Mouse (Mus musculus): ENCODE measurements around the gene Smco2.

The Smco2 gene

GRCm38 (mm10) chr6:146850050-146850449, at the start of gene Smco2:
Gene Smco2, plus strand, starts transcription at chr6:146850104.
- no peak for DNase-seq

GRCm38 (mm10) chr6:146809991-146810390, 39.9 kb upstream of the Smco2 start:
- DNase-seq = no peak

- no peak for DNase-seq
Measured at GRCm38 (mm10) chr6:146813007-146813406, 36.9 kb upstream of the Smco2 start.

GRCm38 (mm10) chr6:146820177-146820965, 29.5 kb upstream of the Smco2 start:
- DNase-seq = no peak

GRCm38 (mm10) chr6:146821958-146822357, 27.9 kb upstream of the Smco2 start:
- no peak for DNase-seq

- DNase-seq = peak; percentile 54 to 69
Measured at GRCm38 (mm10) chr6:146824727-146825486, 25.0 kb upstream of the Smco2 start.

- DNase-seq = no peak
Measured at GRCm38 (mm10) chr6:146825487-146825773, 24.5 kb upstream of the Smco2 start.

- no peak for DNase-seq
Measured at GRCm38 (mm10) chr6:146831320-146831719, 18.6 kb upstream of the Smco2 start.

- DNase-seq = peak; percentile 35 to 59
Measured at GRCm38 (mm10) chr6:146833485-146834314, 16.2 kb upstream of the Smco2 start.

- DNase-seq = no peak
Measured at GRCm38 (mm10) chr6:146834342-146834741, 15.6 kb upstream of the Smco2 start.

- no peak for DNase-seq
Measured at GRCm38 (mm10) chr6:146835784-146836183, 14.1 kb upstream of the Smco2 start.

GRCm38 (mm10) chr6:146837316-146837715, 12.6 kb upstream of the Smco2 start:
- DNase-seq = no peak

- no peak for DNase-seq
Measured at GRCm38 (mm10) chr6:146838366-146838765, 11.5 kb upstream of the Smco2 start.

GRCm38 (mm10) chr6:146838863-146839262, 11.0 kb upstream of the Smco2 start:
- DNase-seq = no peak

- DNase-seq = no peak
Measured at GRCm38 (mm10) chr6:146844867-146845266, 5.0 kb upstream of the Smco2 start.

- DNase-seq = no peak
Measured at GRCm38 (mm10) chr6:146845347-146845746, 4.6 kb upstream of the Smco2 start.

GRCm38 (mm10) chr6:146845961-146846750, 3.7 kb upstream of the Smco2 start:
- DNase-seq = no peak

- no peak for DNase-seq
Measured at GRCm38 (mm10) chr6:146847402-146847801, 2.5 kb upstream of the Smco2 start.

- DNase-seq = no peak
Measured at GRCm38 (mm10) chr6:146848281-146848680, 1.6 kb upstream of the Smco2 start.

- DNase-seq = no peak
Measured at GRCm38 (mm10) chr6:146851916-146852315, 2.0 kb downstream of the Smco2 start.

GRCm38 (mm10) chr6:146852739-146853138, 2.8 kb downstream of the Smco2 start:
- no peak for DNase-seq

GRCm38 (mm10) chr6:146855185-146855584, 5.3 kb downstream of the Smco2 start:
- no peak for DNase-seq

GRCm38 (mm10) chr6:146857386-146857785, 7.5 kb downstream of the Smco2 start:
- DNase-seq = no peak
